Mouse (Mus musculus) right cerebral cortex, postnatal 14 days (tissue): ENCODE measurements around the gene Olfr692.

Experiments
- DNase-seq: peaks from one replicate; pipeline ENCODE4 v3.0.0; 2022

The Olfr692 gene

DNA sequence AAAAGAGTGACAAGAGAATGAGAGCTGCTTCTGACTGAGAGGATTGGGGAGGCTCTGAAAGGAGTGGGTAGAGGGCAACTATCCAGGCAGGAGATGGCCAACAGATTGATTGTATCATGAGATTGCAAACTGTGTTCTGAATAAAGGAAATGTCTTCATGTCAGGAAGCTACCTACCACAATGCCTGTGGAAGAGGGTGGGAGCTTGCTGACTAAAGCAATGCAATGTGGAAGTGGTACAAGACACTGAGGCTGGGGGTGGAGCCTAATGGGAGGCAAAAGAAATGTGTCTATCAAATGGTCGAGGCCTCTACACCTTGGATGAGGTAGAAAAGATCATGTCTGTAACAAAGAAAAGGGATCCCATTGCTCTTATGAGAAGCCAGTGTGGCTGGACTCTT, 38.3 kb downstream of the Olfr692 start:
- DNase-seq = no peak

DNA sequence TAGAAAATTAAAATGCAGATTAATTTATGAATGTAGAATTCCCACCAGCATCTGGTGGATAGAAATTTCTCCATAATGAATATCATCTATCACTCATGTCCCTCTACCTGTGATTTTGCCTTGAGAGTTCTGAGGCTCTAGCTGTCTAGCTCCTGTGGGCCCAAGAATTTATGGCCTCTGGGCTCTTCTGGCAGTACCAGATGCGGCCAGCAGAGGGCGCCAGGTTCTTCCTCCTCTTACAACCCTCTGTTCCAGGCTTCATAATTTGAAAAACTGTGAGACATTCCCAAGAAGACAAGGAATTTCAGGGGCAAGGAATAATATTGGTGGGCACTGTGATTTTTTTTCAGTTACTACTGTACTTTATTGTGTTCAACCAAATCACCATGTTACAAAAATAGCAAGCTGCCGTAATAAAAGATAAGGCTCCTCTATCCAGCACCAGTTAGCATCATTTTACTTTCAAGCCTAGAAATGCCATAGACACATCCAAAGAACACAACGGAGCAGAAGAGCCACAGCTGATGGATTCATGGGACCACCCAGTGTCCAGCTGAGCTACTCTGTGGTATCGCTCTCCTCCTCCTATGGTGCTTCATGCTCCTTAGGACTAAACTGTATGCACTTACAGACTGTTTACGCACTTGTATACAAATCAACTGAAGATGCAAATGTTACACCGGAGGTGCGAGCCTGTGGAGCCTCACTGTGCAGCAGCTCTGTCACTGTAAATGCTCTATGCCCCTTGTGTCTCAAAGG, 44.0 kb downstream of the Olfr692 start:
- peak; percentile 85 for DNase-seq

DNA sequence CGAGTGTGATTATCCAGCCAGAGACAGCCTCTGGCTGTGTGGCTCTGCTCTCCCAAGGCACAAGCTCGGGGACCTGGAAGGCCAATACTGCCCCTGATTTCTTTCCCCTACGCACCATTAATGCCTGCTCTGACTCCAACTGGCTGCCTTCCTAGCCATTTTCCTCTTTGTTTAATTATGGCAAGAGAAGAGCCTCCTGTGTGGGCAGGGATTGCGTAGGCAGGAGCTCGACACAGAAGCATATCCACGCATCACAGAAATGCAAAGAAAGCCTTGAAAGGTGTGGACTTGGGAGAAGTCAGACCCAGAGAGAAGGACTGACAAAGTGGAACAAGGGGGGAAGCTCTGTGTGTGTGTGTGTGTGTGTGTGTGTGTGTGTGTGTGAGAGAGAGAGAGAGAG, 46.4 kb downstream of the Olfr692 start:
- no peak for DNase-seq

DNA sequence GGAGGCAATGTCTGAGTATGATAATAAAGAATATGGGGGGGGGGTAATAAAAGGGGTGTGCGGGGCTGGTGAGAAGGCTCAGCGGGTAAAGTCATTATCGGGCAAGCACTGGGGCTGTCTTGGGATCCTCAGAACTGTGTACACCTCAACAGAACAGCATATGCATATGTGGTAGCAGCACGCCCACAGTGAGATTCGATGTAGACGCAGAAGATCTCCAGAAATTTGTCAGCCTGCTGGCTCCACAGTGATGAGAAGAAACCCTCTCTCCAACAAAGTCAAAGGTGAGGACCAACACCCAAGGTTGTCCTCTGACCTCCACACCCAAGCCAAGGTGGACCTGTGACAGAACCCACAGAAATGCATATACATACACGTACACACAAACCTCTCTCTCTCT, 48.5 kb downstream of the Olfr692 start:
- DNase-seq = no peak

DNA sequence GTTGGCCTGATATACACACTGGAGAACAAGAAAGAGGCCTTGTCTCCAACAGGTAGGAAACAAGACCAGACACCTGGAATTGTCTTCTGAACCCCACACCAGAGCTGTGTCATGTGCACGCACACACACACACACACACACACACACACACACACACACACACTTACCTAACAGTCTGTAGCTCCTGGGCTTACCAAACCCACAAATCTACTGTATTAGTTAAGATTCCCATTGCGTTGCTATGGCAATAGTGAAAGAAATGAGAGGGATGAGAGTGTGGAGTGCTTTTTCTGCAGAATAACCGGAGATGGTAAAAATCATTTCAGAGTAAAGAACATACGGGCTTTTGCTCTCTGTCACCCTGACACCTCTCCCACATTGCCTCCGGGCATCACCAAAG, 50.1 kb downstream of the Olfr692 start:
- DNase-seq = no peak
